ENCODE assay signal across 7 mouse cellular contexts in the genomic region with DNA sequence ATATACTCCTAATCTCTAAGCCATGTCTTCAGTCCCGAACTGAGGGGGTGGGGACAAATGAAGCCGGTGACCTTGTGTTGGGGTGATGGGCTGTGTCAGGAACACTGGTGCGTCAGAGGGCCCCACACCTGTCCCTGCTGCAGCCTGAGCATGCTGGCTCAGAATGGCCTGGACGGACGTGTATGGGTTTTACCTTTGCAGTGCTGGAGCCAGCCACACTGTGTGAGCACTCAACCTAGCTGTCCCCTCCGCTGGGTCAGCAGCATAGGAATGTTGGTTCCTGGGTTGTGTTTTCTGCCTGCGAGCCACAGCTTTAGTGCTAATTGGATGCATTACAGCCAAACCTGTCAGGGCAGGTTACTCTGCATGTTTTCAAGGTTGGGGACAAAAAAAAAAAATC.
"Had no signal": no experiment of that assay in that cellular context is flagged by ENCODE, and none has a peak within 500 bp of the region (broad histone marks: within the 10 kb centered on the region; RNA-seq: fewer than 3 reads in every experiment).

No protein-coding gene starts in this region.

- H3K27me3 ChIP-seq: liver, embryonic 15.5 days had no signal

- H3K9ac ChIP-seq: liver, embryonic 15.5 days had no signal

- H3K4me2 ChIP-seq: liver, embryonic 11.5 days; liver, embryonic 15.5 days had no signal

- H3K4me1 ChIP-seq: limb, embryonic 10.5 days; liver, embryonic 15.5 days had no signal

- H3K9me3 ChIP-seq: limb, embryonic 10.5 days; liver, embryonic 15.5 days had no signal

- ATAC-seq: lung, postnatal 0 days had no signal

- H3K27ac ChIP-seq: kidney, postnatal 0 days; left cerebral cortex, adult 2 months; limb, embryonic 10.5 days; liver, embryonic 15.5 days; stomach, postnatal 0 days had no signal

- H3K4me3 ChIP-seq: left cerebral cortex, adult 2 months; limb, embryonic 10.5 days; liver, embryonic 15.5 days had no signal
